In the genomic region with DNA sequence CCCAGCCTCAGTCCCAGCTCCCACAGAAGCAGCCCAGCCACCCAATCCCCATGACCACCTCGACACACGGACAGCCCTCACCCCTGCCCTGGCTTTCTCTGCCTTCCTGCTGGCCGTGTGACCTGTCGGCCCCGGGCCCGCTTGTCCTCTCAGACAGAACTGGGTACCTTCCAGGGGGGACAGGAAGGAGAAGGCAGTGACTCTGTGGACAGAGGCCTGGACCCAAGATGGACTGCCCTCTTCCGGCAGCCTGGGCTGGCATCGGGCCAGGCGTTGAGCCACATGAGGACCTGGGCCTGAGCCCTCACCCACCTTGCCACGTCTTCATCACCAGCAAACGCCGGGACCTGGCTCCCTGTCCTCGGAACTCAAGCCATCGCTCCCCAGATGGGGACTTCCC, we compare ENCODE assay signal across 12 mouse cellular contexts. TPM values are rescaled to one million over a fixed set of nuclear protein-coding genes. Genes with fewer than 3 reads are reported as not detected.
A peak's percentile ranks its signal among the peaks of the same experiment; 100 is the strongest.
DNase-seq lines count a peak whose midpoint lies in the region; ATAC-seq lines count a peak whose summit lies in the region.
"Had no signal": no experiment of that assay in that cellular context is flagged by ENCODE, and none has a peak within 500 bp of the region (broad histone marks: within the 10 kb centered on the region; RNA-seq: fewer than 3 reads in every experiment).

No protein-coding gene starts in this region.

- H3K4me2 ChIP-seq in hindbrain, embryonic 13.5 days, result no peak overlapping the region
- no peak overlapping the region for H3K4me2 ChIP-seq in hindbrain, embryonic 14.5 days (replicated peaks)
- H3K4me2 ChIP-seq: neural tube, embryonic 13.5 days had no signal

- peaks cover 38% of the 10 kb centered on the region for H3K36me3 ChIP-seq in hindbrain, embryonic 13.5 days
- peaks cover 35% of the 10 kb centered on the region for H3K36me3 ChIP-seq in hindbrain, embryonic 14.5 days (replicated peaks; ENCODE audit: control insufficient read depth, insufficient read depth)

- H3K4me1 ChIP-seq in hindbrain, embryonic 13.5 days (replicated peaks), result peaks cover 42% of the 10 kb centered on the region
- H3K4me1 ChIP-seq in hindbrain, embryonic 14.5 days (replicated peaks; ENCODE audit: control insufficient read depth, insufficient read depth, low read length), result peaks cover 32% of the 10 kb centered on the region

- no peaks in the 10 kb centered on the region for H3K9me3 ChIP-seq in hindbrain, embryonic 13.5 days
- no peaks in the 10 kb centered on the region for H3K9me3 ChIP-seq in hindbrain, embryonic 14.5 days (ENCODE audit: control insufficient read depth, low read length)
- H3K9me3 ChIP-seq: neural tube, embryonic 13.5 days had no signal

- H3K27me3 ChIP-seq in hindbrain, embryonic 13.5 days, result no peaks in the 10 kb centered on the region
- H3K27me3 ChIP-seq in hindbrain, embryonic 14.5 days (ENCODE audit: control insufficient read depth, insufficient read depth, low read length), result no peaks in the 10 kb centered on the region
- H3K27me3 ChIP-seq: neural tube, embryonic 13.5 days had no signal

- peak overlapping the region; percentile 44; the same call in 1 of the 2 replicates for H3K27ac ChIP-seq in hindbrain, embryonic 13.5 days
- no peak overlapping the region for H3K27ac ChIP-seq in hindbrain, embryonic 14.5 days
- H3K27ac ChIP-seq: neural tube, embryonic 13.5 days had no signal

- 88% methylated on average over 14 of the region's 14 CpGs for WGBS in hindbrain, embryonic 13.5 days
- WGBS in hindbrain, embryonic 14.5 days, result 85% methylated on average over 14 of the region's 14 CpGs

- DNase-seq in CD4-positive, CD25-positive, alpha-beta regulatory T cell, adult 2 months (ENCODE audit: low read depth, low spot score), result peak; percentile 21
- DNase-seq in hindbrain, embryonic 14.5 days (ENCODE audit: low spot score), result no peak
- DNase-seq in thymus, postnatal 4 days, result peak; percentile 30
- DNase-seq in thymus, postnatal 0 days (ENCODE audit: low spot score), result no peak
- DNase-seq in spleen, postnatal 14 days (ENCODE audit: low spot score in 2 of 2), result no peak
- DNase-seq: thymus, postnatal 25 days had no signal

- 0 out of 2 replicates have a peak overlapping the region, but pooled peaks have one; percentile 29 for H3K9ac ChIP-seq in hindbrain, embryonic 13.5 days
- no peak overlapping the region for H3K9ac ChIP-seq in hindbrain, embryonic 14.5 days
- H3K9ac ChIP-seq: neural tube, embryonic 13.5 days had no signal

- ATAC-seq in CD4-positive, CD25-positive, alpha-beta regulatory T cell, adult 4 months, result no peak
- ATAC-seq in hindbrain, embryonic 13.5 days (ENCODE audit: low FRiP score), result no peak
- ATAC-seq in hindbrain, embryonic 14.5 days (ENCODE audit: low FRiP score), result no peak
- ATAC-seq in monocyte, adult 5-6 weeks (replicated peaks; ENCODE audit: insufficient number of reproducible peaks, low FRiP score, low TSS enrichment, poor library complexity, severe bottlenecking), result no peak
- ATAC-seq: forebrain, embryonic 14.5 days had no signal

- H3K4me3 ChIP-seq in hindbrain, embryonic 13.5 days, result no peak overlapping the region
- H3K4me3 ChIP-seq in hindbrain, embryonic 14.5 days (replicated peaks; ENCODE audit: low read length), result no peak overlapping the region
- H3K4me3 ChIP-seq: megakaryocyte, embryonic 14.5 days; neural tube, embryonic 13.5 days had no signal

RNA-seq across cellular contexts. Expression of a gene that starts 9.2 kb away (rescaled TPM):
- not detected for polyA plus RNA-seq in CD4-positive, CD25-positive, alpha-beta regulatory T cell, adult 4 months (2017; shearing (Covaris generic))
- 1.5 and 1.6 TPM in 2 replicates for polyA plus RNA-seq in hindbrain, embryonic 13.5 days (2015; fragmentation: Nextera tagmentation; extraction: Ambion mirVana)
- 0.60 and 1.4 TPM in 2 replicates for polyA plus RNA-seq in hindbrain, embryonic 14.5 days (2014; fragmentation: Nextera tagmentation; extraction: Ambion mirVana)
- polyA plus RNA-seq in thymus, postnatal 0 days (2015; fragmentation: Nextera tagmentation; extraction: Ambion mirVana), result 0.27 and 0.51 TPM in 2 replicates
- total RNA-seq in monocyte, adult 5-6 weeks (2017), result not detected in 3 replicates

RNA-seq across cellular contexts. Expression of a gene that starts 46.0 kb away (rescaled TPM):
- 1 to 10 TPM; 8.6 to 8.9 TPM for polyA plus RNA-seq in CD4-positive, CD25-positive, alpha-beta regulatory T cell, adult 4 months (2017; shearing (Covaris generic))
- 17.1 and 20.3 TPM in 2 replicates for polyA plus RNA-seq in hindbrain, embryonic 13.5 days (2015; fragmentation: Nextera tagmentation; extraction: Ambion mirVana)
- polyA plus RNA-seq in hindbrain, embryonic 14.5 days (2014; fragmentation: Nextera tagmentation; extraction: Ambion mirVana), result 18.4 and 18.7 TPM in 2 replicates
- 40.4 and 41.0 TPM in 2 replicates for polyA plus RNA-seq in thymus, postnatal 0 days (2015; fragmentation: Nextera tagmentation; extraction: Ambion mirVana)
- 61.0 to 76.9 TPM (median 62.9 TPM) in 3 replicates for total RNA-seq in monocyte, adult 5-6 weeks (2017)

RNA-seq across cellular contexts. Expression of a gene that starts 50.4 kb away (rescaled TPM):
- 10 to 100 TPM; 39.6 to 58.8 TPM for polyA plus RNA-seq in CD4-positive, CD25-positive, alpha-beta regulatory T cell, adult 4 months (2017; shearing (Covaris generic))
- 55.7 and 62.2 TPM in 2 replicates for polyA plus RNA-seq in hindbrain, embryonic 13.5 days (2015; fragmentation: Nextera tagmentation; extraction: Ambion mirVana)
- polyA plus RNA-seq in hindbrain, embryonic 14.5 days (2014; fragmentation: Nextera tagmentation; extraction: Ambion mirVana), result 34.2 and 42.4 TPM in 2 replicates
- polyA plus RNA-seq in thymus, postnatal 0 days (2015; fragmentation: Nextera tagmentation; extraction: Ambion mirVana), result 298 and 329 TPM in 2 replicates
- total RNA-seq in monocyte, adult 5-6 weeks (2017), result 14.1 to 26.1 TPM (median 15.5 TPM) in 3 replicates

Comparison
In these comparisons a context has a peak if more than half of its experiments do, and no peak if none do; other contexts are left out.
1. DNase-seq: peak in CD4-positive, CD25-positive, alpha-beta regulatory T cell, adult 2 months (single experiment) and thymus, postnatal 4 days (single experiment); none in hindbrain, embryonic 14.5 days (single experiment), thymus, postnatal 0 days (single experiment) and spleen, postnatal 14 days (0 of 2).